Mouse (Mus musculus): ENCODE measurements at regions not wholly inside any gene's neighbourhood (a gene's known extent, or its start where the extent isn't known, plus 50 kb on each side); places are given as distances from the start of the nearest gene placed in this dataset.

DNA sequence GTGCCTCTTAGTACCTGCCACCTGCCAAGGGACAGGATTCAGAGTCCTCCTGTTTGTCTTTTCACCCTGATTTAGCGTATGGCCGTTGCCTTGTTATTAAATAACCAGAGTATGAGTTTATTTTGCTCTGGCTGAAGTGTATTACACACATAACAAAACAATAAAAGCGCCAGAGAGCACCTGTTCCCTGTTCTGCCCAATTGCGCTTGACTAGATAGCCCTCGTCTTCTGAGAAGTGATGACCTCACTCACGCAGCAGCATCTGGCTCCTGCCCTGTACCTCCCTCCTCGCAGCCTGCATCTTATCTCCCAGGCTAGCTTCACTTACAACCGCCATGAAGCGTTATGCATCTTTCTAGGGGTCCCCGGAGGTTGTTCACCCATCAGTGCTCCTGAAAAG lies 346.5 kb downstream of the Wdr11 start:
- no peak overlapping the region for H3K4me3 ChIP-seq (ENCODE audit: insufficient read depth, low read depth, low read length)
- WGBS: 93% methylated on average over 10 of the region's 10 CpGs
- no peak for TF ChIP-seq POLR2A (IDR thresholded peaks at IDR 0.05; ENCODE audit: insufficient read depth, low read depth, low read length)
- TF ChIP-seq CTCF (IDR thresholded peaks at IDR 0.05; ENCODE audit: insufficient read depth, low read depth, low read length): no peak
- H3K4me1 ChIP-seq (ENCODE audit: control insufficient read depth, insufficient read depth, low read length): peaks cover 6% of the 10 kb centered on the region
- no peak overlapping the region for H3K27ac ChIP-seq (ENCODE audit: insufficient read depth, low read depth, low read length)

DNA sequence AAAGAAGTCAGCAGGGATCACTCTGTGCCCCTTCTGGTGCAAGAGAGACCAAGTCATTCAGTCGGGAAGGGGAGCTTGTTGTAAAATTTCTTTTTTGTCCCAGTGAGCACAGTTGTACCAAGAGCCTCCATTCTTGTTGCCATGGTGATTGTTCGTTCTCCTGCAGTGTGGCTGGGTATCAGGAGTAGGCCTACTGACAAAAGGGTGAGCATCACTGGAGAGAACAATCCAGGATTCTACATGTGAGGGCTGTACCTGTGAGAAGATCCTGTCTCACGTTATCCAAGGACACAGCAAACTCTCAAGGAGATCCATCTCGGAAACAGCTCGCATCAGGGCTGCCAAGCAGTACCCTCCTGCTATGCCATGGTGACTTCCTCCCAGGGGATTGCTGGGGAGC lies 347.6 kb downstream of the Wdr11 start:
- 66% methylated on average over 5 of the region's 5 CpGs for WGBS
- no peak overlapping the region for H3K4me3 ChIP-seq (ENCODE audit: insufficient read depth, low read depth, low read length)
- H3K27ac ChIP-seq (ENCODE audit: insufficient read depth, low read depth, low read length): no peak overlapping the region
- peaks cover 6% of the 10 kb centered on the region for H3K4me1 ChIP-seq (ENCODE audit: control insufficient read depth, insufficient read depth, low read length)
- TF ChIP-seq CTCF (IDR thresholded peaks at IDR 0.05; ENCODE audit: insufficient read depth, low read depth, low read length): no peak
- TF ChIP-seq POLR2A (IDR thresholded peaks at IDR 0.05; ENCODE audit: insufficient read depth, low read depth, low read length): no peak

DNA sequence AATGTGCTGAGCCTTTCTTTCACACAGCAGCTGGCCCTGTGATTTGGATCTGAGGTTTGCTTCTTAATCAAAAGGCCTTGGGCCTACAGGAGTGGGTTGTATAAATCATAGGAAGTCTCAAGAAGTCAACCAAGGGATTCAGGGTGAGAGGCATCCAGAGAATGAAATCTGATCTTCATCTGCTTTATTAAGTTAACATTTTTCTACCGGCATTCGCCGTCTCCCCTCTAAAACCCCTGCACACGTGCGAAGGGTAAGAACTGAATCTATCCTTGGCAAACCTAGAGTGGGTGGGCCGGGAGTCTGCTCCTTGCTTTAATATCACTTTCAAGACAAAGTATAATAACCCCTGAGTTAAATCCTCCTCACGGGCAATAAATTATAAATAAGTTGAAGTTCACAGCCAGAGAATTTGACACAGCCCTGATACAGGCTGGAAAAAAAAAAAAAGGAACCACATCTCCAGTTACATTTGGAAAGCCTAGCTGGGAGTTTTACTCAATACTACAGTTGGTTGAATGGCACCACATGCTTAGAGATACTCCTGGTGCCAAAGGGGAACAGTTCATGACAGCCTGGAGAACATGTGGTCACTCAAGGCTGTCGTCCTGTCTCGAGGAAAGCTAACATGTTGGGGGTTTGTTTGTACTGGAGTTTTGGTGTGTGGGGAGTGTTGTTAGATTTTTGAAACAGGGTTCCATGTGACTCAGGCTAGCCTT lies 349.8 kb downstream of the Wdr11 start:
- TF ChIP-seq POLR2A (IDR thresholded peaks at IDR 0.05; ENCODE audit: insufficient read depth, low read depth, low read length): no peak
- no peak for TF ChIP-seq CTCF (IDR thresholded peaks at IDR 0.05; ENCODE audit: insufficient read depth, low read depth, low read length)
- Histone ChIP-seq H3K4me3 (ENCODE audit: insufficient read depth, low read depth, low read length) (no peak overlapping the region), H3K4me1 (ENCODE audit: control insufficient read depth, insufficient read depth, low read length) (peaks cover 6% of the 10 kb centered on the region), H3K27ac (ENCODE audit: insufficient read depth, low read depth, low read length) (no peak overlapping the region)
- 88% methylated on average over 9 of the region's 9 CpGs for WGBS

GRCm38 (mm10) chr7:129948613-129949110 lies 357.0 kb downstream of the Wdr11 start:
- 75% methylated on average over 8 of the region's 8 CpGs for WGBS
- Histone ChIP-seq H3K4me1 (ENCODE audit: control insufficient read depth, insufficient read depth, low read length) (no peaks in the 10 kb centered on the region), H3K27ac (ENCODE audit: insufficient read depth, low read depth, low read length) (no peak overlapping the region), H3K4me3 (ENCODE audit: insufficient read depth, low read depth, low read length) (no peak overlapping the region)
- TF ChIP-seq POLR2A (IDR thresholded peaks at IDR 0.05; ENCODE audit: insufficient read depth, low read depth, low read length) (no peak), CTCF (IDR thresholded peaks at IDR 0.05; ENCODE audit: insufficient read depth, low read depth, low read length) (no peak)

DNA sequence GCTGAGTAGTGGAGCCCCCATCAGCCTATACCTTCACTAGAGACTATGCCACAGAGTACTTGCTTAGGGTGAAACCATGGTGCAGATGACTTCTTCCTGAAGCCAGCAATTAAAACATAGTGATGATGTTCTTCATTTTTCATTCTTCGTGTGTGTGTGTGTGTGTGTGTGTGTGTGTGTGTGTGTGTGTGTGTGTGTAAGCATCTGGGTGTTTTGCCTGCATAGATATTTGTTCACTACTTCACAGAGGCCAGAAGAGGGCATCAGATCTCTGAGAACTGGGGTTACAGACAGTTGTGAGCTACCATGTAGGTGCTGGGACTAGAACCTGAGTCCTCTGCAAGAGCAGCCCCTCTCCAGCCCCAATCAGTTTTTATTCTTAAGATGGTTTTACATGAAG lies 358.8 kb downstream of the Wdr11 start:
- Histone ChIP-seq H3K4me3 (ENCODE audit: insufficient read depth, low read depth, low read length) (no peak overlapping the region), H3K27ac (ENCODE audit: insufficient read depth, low read depth, low read length) (no peak overlapping the region), H3K4me1 (ENCODE audit: control insufficient read depth, insufficient read depth, low read length) (no peaks in the 10 kb centered on the region)
- TF ChIP-seq CTCF (IDR thresholded peaks at IDR 0.05; ENCODE audit: insufficient read depth, low read depth, low read length) (no peak), POLR2A (IDR thresholded peaks at IDR 0.05; ENCODE audit: insufficient read depth, low read depth, low read length) (no peak)
- WGBS: 90% methylated on average over 1 of the region's 1 CpGs

- no peak for TF ChIP-seq POLR2A (IDR thresholded peaks at IDR 0.05; ENCODE audit: insufficient read depth, low read depth, low read length)
- no peak overlapping the region for H3K27ac ChIP-seq (ENCODE audit: insufficient read depth, low read depth, low read length)
- no peaks in the 10 kb centered on the region for H3K4me1 ChIP-seq (ENCODE audit: control insufficient read depth, insufficient read depth, low read length)
- 63% methylated on average over 3 of the region's 3 CpGs for WGBS
- no peak overlapping the region for H3K4me3 ChIP-seq (ENCODE audit: insufficient read depth, low read depth, low read length)
Measured at GRCm38 (mm10) chr7:129958379-129958778, 366.7 kb downstream of the Wdr11 start.

DNA sequence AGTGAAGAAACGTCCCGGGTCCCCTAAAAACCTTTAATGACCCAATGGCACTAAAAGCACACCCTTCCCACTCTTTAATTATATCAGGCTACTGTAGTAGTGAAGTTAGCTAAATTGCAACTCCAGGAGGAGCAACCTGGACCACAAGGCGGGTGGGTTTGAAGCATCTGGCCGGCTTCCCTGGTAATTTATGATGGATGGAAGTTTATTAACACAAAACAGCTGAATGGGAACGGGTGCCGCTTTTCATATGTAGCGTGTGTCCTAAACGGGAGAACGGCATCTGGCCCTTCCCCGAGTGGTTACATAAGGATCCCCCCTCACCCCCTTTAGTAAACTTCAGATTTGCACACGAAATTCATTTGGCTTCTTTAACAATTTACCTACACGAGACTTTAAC lies 370.9 kb downstream of the Wdr11 start:
- no peak overlapping the region for H3K27ac ChIP-seq (ENCODE audit: insufficient read depth, low read depth, low read length)
- 75% methylated on average over 12 of the region's 12 CpGs for WGBS

GRCm38 (mm10) chr7:129964192-129964591 lies 372.5 kb downstream of the Wdr11 start:
- TF ChIP-seq POLR2A (IDR thresholded peaks at IDR 0.05; ENCODE audit: insufficient read depth, low read depth, low read length) (no peak), CTCF (IDR thresholded peaks at IDR 0.05; ENCODE audit: insufficient read depth, low read depth, low read length) (no peak)
- Histone ChIP-seq H3K27ac (ENCODE audit: insufficient read depth, low read depth, low read length) (no peak overlapping the region), H3K4me3 (ENCODE audit: insufficient read depth, low read depth, low read length) (no peak overlapping the region), H3K4me1 (ENCODE audit: control insufficient read depth, insufficient read depth, low read length) (no peaks in the 10 kb centered on the region)
- whole genome bisulfite sequencing: 89% methylated on average over 8 of the region's 8 CpGs

More for the DNA sequence above, 370.9 kb downstream of the Wdr11 start:
- no peak overlapping the region for H3K4me3 ChIP-seq (ENCODE audit: insufficient read depth, low read depth, low read length)
- H3K4me1 ChIP-seq (ENCODE audit: control insufficient read depth, insufficient read depth, low read length): no peaks in the 10 kb centered on the region
- no peak for TF ChIP-seq POLR2A (IDR thresholded peaks at IDR 0.05; ENCODE audit: insufficient read depth, low read depth, low read length)
- no peak for TF ChIP-seq CTCF (IDR thresholded peaks at IDR 0.05; ENCODE audit: insufficient read depth, low read depth, low read length)

DNA sequence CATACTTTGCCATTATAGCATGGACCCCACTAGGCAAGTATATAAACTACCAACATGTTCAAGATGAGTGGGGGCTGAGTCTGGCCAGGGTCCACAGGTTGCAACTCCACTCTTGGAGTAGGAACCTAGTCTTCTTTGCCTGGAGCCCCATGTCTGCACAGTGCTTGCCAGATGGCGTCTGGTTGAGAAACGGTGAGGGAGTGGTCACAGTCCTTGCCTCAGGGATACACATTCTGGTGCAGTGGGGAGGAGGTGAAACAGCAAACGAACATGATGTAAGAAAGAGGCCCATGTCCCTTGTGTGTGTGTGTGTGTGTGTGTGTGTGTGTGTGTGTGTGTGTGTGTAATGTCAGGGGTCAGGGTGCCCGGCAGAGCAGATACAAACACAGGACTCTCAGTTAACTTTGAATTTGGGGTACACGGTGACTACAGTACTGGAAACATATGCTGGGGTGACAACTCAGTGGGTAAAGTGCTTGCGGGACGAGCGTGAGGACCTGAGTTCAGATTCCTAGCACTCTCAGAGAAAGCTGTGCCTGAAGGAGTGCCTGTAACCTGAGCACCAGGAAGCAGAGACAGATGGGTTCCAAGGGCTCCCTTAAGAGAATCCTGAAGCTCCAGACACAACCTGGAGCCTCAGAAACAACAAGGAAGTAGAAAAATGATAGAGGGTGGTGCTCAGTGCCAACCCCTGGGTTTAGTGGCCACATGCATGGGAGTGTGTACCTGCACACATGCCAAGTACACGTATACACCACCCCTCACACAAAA lies 373.8 kb downstream of the Wdr11 start:
- H3K27ac ChIP-seq (ENCODE audit: insufficient read depth, low read depth, low read length): no peak overlapping the region
- TF ChIP-seq POLR2A (IDR thresholded peaks at IDR 0.05; ENCODE audit: insufficient read depth, low read depth, low read length) (no peak), CTCF (IDR thresholded peaks at IDR 0.05; ENCODE audit: insufficient read depth, low read depth, low read length) (no peak)
- H3K4me3 ChIP-seq (ENCODE audit: insufficient read depth, low read depth, low read length): no peak overlapping the region
- WGBS: 92% methylated on average over 9 of the region's 9 CpGs
- no peaks in the 10 kb centered on the region for H3K4me1 ChIP-seq (ENCODE audit: control insufficient read depth, insufficient read depth, low read length)

Data from olfactory bulb, adult 2 months (tissue).